In genomic region chr1:170861671-170862434, GRCm38 (mm10) we compare ENCODE assay signal across 1 mouse cellular context.
TF ChIP-seq lines count a peak whose summit lies in the region.

No protein-coding gene starts in this region.

TF ChIP-seq in MEL, 35 proteins besides CTCF, POLR2A, EP300 and RAD21:
- peak; percentile 80 for TF ChIP-seq BHLHE40 (IDR thresholded peaks at IDR 0.05; ENCODE audit: borderline replicate concordance, low read depth, low read length)
- no peak for TF ChIP-seq MAFK (IDR thresholded peaks at IDR 0.05; ENCODE audit: borderline replicate concordance, low read depth, low read length)
